Mouse (Mus musculus): ENCODE data around the gene Cisd3.
A peak's percentile ranks its signal among the peaks of the same experiment; 100 is the strongest.

The Cisd3 gene

DNA sequence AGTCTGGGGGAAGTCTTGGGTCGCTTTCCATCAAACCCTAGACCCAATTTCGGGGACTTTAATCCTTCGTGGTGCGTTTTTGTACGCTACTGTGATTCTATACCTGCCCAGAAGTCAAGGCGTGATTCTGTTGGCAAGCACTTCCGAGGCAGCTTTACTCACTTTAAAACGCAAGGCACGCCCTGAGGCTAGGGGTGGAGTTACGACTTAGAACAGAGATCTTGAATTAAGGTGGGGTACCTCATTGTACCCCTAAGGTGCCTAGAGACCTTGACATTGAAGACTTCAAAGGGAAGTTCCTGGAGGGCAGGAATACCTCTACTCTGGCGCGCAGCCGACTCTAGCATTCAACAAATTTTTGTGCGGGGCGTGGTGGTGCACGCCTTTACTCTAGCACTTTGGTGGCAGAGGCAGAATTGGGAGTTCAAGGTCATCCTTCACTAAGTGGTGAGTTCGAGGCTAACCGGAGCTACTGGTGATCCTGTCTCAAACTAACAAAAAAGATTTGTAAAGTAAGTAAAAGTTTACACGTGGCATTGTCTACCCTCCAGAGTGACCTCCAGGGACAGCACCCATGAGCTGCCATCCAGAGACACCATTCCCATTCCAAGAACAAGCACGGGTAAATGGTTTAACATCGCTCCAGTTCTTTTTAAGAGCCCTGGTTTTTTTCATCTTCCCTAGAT, 23.3 kb upstream of the Cisd3 start:
- no peak for ATAC-seq (ENCODE audit: insufficient number of reproducible peaks, low FRiP score, low TSS enrichment)

DNA sequence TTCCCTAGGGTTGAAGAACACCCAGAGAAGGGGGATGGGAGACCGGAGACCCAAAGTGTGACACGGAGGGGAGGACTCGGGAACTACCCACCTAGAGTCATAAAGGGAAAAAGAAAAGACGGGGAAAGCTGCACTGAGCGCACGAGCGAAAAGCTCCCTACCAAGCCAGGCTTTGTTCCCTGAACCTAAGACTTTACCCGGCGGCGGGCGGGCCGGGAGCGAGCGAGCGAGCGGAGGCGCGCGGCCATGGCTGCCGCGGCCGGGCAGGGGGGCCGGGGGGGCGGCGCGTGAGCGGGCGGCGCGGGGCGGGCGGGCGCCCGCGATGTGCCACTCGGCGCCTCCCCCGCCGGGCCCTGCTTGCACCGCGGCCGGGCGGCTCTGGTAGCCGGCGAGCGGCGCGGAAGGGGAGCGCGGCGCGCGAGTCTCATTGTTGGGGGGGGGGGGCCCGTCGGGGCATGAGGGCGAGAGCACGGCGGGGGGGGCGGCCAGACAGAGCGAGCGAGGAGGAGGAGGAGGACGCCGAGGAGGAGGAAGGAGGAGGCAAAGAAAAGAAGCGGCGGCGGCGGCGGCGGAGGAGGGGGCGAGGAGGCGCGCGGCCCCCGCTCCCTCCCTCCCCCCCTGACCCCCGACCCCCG, 22.6 kb upstream of the Cisd3 start, which contains the start of gene Mllt6:
TSS of gene Mllt6 (plus strand) at position 522 of the 635 bp plus-strand sequence.
- ATAC-seq (ENCODE audit: insufficient number of reproducible peaks, low FRiP score, low TSS enrichment): peak; percentile 60; the same call in 1 of the 2 replicates

DNA sequence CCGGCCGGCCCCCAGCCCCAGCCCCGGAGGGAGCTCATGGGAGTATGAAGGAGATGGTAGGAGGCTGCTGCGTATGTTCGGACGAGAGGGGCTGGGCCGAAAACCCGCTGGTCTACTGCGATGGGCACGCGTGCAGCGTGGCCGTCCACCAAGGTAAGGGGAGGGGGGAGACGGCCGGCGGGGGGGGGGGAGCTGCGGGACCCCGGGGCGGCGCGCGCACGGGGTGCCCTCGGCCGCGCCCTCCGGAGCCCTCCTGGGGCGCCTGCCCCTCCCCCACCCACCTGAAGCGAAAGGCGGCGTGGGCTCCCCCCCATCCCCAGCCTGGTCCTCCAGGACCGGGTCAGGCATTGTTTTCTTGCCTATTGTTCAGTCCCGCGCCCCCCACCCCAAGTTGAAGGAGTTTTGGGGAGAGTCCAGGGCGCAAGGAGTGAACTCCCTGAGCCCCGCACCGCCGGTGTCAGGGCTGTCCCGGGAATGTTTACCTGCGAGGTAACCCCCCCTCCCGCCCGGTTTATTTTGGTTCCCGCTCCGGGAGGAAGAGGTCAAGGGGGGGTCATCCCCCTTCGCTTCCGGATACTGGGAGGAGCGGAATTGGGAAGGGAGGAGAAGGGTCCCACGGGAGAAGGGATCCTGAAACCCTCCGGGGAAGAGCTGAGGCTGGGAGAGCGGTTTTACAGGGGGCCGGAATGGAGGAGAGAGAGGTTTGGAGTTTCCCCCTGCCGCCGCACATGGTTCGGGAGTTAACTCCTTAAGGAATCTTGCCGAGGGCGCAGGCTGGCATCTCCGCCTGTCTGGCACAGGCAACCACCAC, 21.9 kb upstream of the Cisd3 start:
- no peak for ATAC-seq (ENCODE audit: insufficient number of reproducible peaks, low FRiP score, low TSS enrichment)

DNA sequence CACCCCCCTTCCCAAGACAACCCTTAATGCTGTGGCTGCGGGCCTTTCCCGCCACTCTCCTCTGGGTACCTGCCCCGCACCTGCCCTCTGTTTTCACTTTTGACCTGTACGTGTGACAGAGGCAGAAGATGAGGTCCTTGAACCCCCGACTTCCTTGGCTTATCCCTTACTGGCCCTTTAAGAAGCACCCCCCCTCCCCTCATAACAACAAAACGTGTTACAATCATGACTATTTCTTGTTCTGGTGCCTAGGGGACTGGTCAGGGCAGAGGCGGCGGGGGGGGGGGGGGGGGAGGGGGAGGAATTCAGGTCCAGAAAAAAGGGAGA, 21.3 kb upstream of the Cisd3 start:
- ATAC-seq (ENCODE audit: insufficient number of reproducible peaks, low FRiP score, low TSS enrichment): no peak

DNA sequence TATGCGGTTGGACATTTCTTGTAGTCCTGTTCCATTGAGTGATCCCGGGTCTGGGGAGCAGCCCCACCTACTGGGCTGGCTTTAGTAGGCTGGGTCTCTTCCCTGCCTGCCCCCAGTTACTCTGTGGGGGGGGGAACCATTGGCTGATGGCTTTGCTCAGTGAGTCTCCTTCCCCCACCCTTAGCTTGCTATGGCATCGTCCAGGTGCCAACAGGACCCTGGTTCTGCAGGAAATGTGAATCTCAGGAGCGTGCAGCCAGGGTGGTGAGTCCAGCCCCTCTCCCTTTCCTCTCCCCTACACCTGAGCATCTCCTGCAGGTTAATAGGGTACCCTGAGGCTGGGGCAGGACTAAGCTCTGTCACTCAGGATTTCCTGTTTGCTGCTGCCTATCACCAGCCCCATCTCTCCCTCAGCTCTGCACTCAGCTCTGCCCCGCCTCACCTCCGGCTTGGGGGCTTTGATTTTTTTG, 20.8 kb upstream of the Cisd3 start:
- no peak for ATAC-seq (ENCODE audit: insufficient number of reproducible peaks, low FRiP score, low TSS enrichment)

DNA sequence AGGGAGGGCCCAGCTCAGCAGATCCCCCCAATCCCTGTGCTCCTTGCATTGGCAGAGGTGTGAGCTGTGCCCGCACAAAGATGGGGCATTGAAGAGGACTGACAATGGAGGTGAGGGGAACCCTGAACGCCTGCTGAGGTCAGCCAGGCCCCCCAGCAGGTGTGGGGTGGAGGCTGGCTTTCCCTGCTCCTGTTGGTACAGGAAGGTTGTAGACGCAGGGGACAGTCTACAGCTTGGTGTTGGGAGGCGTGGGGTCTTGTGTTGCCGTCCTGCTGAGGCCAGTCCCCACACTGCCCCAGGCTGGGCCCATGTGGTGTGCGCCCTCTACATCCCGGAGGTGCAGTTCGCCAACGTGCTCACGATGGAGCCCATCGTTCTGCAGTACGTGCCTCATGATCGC, 20.2 kb upstream of the Cisd3 start:
- no peak for ATAC-seq (ENCODE audit: insufficient number of reproducible peaks, low FRiP score, low TSS enrichment)

DNA sequence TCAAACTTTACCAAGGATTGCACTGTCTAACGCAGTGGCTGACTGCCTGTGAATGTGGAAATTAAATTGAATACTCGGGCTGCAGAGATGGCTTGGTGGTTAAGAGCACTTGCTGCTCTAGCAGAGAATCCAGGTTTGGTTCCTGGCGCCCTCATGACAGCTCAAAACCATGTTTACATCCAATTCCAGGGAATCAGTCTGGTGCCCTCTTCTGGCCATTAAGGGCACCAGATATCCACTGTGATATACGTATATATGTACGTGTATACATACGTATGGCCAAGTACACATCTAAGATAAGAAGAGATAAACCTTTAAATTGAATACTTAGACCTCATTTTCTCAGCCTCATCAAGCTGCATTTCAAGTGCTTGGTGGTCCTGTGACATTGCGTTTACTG, 19.4 kb upstream of the Cisd3 start:
- ATAC-seq (ENCODE audit: insufficient number of reproducible peaks, low FRiP score, low TSS enrichment): no peak

DNA sequence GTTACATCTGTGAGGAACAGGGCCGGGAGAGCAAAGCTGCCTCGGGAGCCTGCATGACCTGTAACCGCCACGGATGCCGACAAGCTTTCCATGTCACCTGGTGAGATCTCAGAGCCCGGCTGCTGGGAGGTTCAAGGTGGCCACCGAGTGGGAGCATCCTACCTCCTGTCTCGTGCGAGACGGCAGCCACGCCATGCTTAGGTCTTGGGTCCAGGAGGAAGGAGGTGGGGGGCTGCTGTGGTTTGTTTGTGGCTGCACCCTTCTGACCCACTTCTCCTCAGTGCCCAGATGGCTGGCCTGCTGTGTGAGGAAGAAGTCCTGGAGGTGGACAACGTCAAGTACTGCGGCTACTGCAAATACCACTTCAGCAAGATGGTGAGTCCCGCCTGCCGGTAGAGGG, 18.8 kb upstream of the Cisd3 start:
- no peak for ATAC-seq (ENCODE audit: insufficient number of reproducible peaks, low FRiP score, low TSS enrichment)

DNA sequence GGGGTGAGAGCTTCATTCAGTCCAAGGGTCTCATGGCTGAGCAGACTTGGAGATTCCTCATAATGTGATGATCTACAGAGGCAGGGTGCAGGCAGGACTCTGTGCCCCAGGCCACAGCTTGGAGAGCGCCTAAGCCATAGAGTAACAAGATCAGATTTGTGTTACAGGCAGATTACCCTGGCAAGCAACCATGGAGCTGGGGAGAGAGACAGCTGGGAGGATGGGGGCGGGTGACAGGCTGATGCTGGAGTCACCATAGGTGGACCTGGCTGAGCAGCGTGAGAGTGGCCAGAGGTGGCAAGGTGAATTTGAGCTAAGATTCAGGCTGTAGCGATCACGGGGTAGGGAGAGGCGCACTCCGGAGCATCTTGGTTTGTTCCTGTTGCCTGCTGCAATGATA, 17.5 kb upstream of the Cisd3 start:
- no peak for ATAC-seq (ENCODE audit: insufficient number of reproducible peaks, low FRiP score, low TSS enrichment)

DNA sequence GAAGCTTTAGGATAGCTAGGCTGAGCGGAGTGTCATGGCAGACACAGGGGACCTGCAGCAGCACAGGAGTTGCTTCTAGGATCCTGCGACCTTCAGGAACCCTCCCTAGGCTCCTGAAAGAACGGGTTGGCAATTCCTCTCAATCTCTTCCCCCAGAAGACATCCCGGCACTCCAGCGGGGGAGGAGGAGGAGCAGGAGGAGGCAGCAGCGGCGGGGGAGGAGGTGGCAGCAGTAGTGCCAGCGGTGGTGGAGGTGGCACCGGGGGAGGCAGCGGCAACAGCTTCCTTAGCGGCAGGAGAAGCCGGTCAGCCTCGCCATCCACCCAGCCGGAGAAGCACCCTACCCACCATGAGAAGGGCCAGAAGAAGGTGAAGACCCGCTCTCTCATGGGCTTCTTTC, 16.4 kb upstream of the Cisd3 start:
- no peak for ATAC-seq (ENCODE audit: insufficient number of reproducible peaks, low FRiP score, low TSS enrichment)

DNA sequence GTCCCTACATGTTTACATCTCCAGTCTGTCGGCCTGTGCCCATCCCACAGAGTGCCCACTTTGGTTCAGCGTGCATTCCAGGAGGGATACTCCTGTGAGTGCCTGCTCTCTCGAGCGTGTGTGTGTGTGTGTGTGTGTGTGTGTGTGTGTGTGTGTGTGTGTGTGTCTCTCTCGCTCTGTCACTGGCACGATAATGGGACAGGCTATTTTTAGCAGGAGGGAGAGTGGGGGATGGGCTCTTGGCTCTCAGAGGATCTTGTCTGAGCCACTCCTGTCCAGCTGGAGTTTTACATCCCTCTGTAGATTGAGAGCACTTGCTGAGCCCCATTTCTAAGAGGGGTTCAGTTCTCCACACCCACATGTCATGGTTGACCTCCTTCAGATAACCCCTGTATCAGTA, 15.8 kb upstream of the Cisd3 start:
- no peak for ATAC-seq (ENCODE audit: insufficient number of reproducible peaks, low FRiP score, low TSS enrichment)

DNA sequence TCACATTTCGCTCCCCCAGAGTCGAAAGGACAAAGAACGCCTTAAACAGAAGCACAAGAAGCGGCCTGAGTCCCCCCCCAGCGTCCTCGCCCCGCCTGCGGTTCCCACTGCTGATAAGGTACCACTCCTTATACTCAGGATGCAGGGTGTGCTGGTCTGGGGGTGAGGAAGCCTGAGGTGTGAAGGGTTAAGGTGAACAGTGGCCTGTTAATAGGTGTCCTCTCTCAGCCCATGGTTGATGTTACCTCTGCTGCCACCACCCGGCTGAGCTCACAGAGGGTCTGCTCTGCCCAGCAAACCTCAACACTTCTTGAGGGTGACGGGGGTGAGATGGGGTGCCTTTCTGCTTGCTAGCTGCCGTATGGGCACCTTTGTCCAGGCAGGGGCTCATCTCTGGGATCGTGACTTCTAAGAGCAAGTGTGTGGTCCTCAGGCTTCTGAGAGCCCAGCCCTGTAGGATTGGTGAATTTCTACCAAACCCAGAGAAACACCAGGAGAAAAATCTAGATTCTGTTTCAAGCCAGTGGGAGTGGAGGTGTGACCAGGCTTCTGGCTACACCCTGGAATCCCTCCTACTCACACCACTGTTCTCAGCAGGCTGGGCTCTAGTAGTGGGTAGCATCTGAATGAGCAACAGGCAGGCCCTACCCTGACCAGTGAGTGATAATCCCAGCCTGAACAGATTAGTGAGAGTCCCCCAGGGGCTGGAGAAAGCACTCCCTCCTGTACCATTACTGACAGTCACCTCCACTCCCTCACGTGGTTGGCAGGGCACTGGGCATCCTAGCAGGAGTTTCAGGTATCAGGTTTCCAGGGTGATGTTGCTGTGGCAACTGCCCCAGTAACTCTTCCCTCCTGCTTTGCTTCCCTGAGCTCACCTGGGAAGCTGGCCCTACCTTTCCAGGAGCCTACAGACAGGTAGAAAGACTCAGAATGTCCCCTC, 15.1 kb upstream of the Cisd3 start:
- no peak for ATAC-seq (ENCODE audit: insufficient number of reproducible peaks, low FRiP score, low TSS enrichment)

DNA sequence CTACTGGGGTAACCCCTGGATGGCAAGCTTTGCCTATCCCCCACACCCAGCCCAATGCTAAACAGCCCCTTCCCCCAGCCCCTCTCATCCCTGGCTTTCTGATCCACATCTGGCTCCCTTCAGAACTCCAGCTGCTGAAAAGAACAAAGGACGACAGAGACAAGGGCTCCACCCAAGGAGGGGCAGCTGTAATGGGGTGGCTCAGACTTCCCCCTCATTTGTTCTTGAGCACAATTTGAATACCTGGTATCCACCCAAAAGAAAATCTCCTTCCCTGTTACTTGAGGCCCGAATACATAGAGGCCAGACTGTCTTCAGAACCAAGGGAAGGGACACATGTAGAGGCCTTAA, 14.5 kb upstream of the Cisd3 start:
- no peak for ATAC-seq (ENCODE audit: insufficient number of reproducible peaks, low FRiP score, low TSS enrichment)

DNA sequence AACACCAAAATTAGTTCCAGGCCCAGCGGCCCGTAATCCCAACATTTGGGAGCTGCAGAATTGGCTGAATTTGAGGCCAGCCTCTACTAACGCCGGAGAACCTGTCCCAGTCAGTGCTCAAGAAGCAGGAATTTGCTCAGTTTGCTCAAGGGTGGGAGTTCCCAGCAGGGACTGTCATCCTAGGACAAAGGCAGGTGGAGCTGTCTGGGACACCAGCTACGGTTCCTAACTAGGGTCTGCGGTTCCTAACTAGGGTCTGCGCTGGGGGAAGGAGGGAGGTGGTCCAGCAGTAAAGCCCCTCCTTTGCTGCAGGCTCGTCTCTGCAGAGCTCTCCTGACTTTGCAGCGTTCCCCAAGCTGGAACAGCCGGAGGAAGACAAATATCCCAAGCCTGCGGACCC, 12.5 kb upstream of the Cisd3 start:
- ATAC-seq (ENCODE audit: insufficient number of reproducible peaks, low FRiP score, low TSS enrichment): no peak

DNA sequence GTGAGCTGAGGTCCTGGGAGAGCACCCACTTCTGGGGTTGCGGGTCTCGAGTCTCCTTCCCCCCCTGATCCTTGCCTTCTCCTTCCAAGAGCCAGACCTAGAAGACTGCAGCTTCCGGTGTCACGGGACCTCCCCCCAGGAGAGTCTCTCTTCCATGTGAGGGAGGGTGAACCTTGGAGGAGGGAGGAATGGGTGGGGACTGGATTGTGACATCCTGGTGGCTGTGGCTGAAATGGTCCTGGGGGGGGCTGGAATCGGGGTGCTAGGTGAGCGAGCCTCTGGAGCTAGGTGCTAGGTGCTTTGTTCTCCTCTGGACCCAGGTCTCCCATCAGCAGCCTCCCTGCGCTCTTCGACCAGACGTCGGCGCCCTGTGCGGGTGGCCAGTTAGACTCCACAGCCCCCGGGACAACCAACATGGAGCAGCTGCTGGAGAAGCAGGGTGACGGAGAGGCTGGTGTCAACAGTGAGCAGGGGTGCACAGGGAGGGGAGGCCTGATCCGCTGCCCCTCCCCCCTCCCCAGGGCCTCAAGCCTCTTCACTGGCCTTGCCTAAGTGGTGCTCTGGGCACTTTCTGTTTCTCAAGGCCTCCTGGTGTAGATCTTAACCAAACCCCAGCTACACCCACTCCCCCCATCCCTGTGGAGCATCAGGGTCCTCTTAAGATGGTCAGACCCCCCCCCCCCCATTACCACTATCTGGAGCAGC, 9.4 kb upstream of the Cisd3 start:
- no peak for ATAC-seq (ENCODE audit: insufficient number of reproducible peaks, low FRiP score, low TSS enrichment)

DNA sequence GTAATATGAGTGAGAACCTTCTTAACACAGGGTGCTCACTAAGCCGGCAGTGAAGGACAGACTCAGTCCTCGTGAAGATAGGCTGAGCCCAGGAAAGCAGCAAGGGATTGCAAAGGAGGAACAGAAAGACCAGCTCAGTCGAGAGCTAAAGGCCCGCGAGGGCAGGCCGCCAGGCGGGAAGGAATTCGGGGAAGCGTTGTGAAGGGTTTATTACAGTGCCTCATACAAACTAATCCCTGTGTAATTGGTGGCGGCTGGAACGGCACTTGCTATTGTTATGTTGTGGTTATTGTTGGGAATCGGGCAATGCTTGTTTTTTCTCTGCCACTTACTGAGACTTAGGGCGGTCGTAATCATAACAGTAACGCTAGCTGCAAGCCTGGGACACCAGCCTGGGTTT, 8.2 kb upstream of the Cisd3 start:
- ATAC-seq (ENCODE audit: insufficient number of reproducible peaks, low FRiP score, low TSS enrichment): no peak

DNA sequence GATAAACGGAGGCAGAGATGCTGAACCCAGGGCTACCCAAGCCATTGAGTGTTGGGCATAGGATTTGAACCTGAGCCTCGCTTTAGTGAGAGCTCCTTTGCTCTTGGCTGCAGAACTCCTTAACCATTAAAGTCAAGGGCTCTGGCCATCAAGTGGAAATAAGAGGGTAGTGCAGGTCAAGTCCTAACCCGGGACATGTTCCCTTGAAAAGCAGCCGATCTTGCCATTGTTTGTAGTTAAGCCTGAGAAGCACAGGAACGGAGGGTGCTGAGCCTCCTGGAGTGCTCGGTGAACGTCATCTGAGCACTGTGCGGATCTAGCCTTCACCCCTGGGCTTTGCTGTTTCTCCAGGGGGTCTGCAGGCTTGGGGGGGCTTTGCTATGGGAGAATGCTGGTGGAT, 7.8 kb upstream of the Cisd3 start:
- ATAC-seq (ENCODE audit: insufficient number of reproducible peaks, low FRiP score, low TSS enrichment): no peak

DNA sequence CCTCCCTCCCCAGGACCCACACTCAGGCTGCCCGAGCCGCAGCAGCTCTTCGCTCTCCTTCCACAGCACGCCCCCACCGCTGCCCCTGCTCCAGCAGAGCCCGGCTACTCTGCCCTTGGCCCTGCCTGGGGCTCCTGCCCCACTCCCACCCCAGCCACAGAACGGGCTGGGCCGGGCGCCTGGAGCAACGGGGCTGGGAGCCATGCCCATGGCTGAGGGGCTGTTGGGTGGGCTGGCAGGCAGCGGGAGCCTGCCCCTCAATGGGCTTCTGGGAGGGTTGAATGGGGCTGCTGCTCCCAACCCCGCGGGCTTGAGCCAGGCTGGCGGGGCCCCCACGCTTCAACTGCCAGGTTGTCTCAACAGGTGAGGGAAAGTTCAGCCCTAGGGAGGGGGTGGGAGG, 7.3 kb upstream of the Cisd3 start:
- no peak for ATAC-seq (ENCODE audit: insufficient number of reproducible peaks, low FRiP score, low TSS enrichment)

DNA sequence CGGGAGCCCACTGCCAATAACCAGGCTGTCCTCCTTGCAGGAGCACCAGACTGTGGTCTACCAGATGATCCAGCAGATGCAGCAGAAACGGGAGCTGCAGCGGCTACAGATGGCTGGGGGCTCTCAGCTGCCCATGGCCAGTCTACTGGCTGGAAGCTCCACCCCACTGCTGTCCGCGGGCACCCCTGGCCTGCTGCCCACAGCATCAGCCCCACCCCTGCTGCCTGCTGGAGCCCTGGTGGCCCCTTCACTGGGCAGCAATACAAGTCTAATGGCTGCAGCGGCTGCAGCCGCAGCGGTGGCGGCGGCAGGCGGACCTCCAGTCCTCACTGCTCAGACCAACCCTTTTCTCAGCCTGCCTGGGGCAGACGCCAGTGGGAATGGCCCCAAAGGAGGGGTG, 5.2 kb upstream of the Cisd3 start:
- ATAC-seq (ENCODE audit: insufficient number of reproducible peaks, low FRiP score, low TSS enrichment): no peak

DNA sequence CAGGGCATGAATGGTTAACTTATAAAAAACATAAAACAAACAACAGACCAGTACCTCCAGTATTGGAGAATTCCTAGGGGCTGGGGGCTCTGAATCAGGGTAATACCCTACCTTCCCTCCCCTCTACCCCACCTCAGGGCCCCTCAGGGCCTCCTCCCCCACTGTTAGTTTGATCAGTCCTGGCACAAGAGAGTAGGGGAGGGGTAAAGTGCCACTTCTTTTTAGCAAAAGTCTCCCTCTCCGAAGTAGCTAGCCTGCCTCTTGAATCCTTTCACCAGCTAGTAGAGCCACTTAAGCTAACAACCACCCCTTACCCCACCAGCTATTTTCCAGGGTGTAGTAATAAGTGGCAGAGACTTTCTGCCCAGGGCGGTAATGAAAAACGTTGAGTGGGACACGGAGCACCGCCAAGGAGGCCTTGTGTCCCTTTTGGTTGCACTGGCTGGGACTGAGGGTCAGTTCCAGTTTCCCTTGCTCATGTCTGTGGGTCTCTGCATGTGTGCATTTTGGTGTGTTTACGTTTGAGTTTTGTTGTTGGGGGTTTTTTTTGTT, 3.0 kb upstream of the Cisd3 start:
- no peak for ATAC-seq (ENCODE audit: insufficient number of reproducible peaks, low FRiP score, low TSS enrichment)

Data from cerebellum, adult (tissue).